Mouse (Mus musculus): ENCODE results near the gene Acsl1. TPM values are rescaled to one million over a fixed set of nuclear protein-coding genes. Genes with fewer than 3 reads are reported as not detected.

The Acsl1 gene
- polyA plus RNA-seq, 1 experiment from 2014 or later: 8.7 TPM

DNA sequence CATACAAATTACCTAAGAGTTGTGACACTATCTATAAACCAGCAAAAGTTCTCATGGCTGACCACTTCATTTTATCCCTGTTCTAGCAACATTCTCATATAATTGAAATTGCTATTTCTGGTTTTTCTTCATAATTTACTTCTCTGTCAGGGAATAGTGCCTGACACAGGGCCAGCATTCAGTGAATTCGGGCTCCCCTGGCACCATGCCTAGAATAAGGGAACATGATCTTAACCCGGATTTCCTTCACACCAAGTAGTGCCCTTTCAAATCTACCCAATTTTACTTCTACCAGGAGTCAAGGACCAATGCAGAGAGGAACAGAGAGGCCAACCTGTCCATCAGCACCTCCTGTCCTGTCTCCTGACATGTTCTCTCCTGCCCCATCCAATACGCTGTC is 114.7 kb downstream of the Acsl1 start:
- peaks cover 26% of the 10 kb centered on the region for H3K36me3 ChIP-seq (replicated peaks)
- H3K9me3 ChIP-seq: no peaks in the 10 kb centered on the region
- 94% methylated on average over 3 of the region's 3 CpGs for WGBS
- no peaks in the 10 kb centered on the region for H3K4me1 ChIP-seq
- DNase-seq (ENCODE audit: low spot score): no peak
- no peak overlapping the region for H3K4me3 ChIP-seq
- H3K27me3 ChIP-seq (replicated peaks; ENCODE audit: low read depth, poor library complexity, severe bottlenecking): no peaks in the 10 kb centered on the region
- H3K27ac ChIP-seq (replicated peaks): no peak overlapping the region

Other genes starting within 250 kb of the Acsl1 start
- gene Helt, start 176.4 kb upstream of the Acsl1 start, polyA plus RNA-seq (2016; fragmentation: Nextera tagmentation; extraction: Ambion mirVana): 0.36 and 0.64 TPM in 2 replicates
- gene Cenpu, start 81.0 kb downstream of the Acsl1 start, polyA plus RNA-seq (2016; fragmentation: Nextera tagmentation; extraction: Ambion mirVana): 30.0 and 30.7 TPM in 2 replicates
- gene Primpol, start 146.2 kb downstream of the Acsl1 start, polyA plus RNA-seq (2016; fragmentation: Nextera tagmentation; extraction: Ambion mirVana): 8.3 and 10.0 TPM in 2 replicates
- 139 and 149 TPM in 2 replicates for gene Casp3, start 146.3 kb downstream of the Acsl1 start, polyA plus RNA-seq (2016; fragmentation: Nextera tagmentation; extraction: Ambion mirVana)